Mouse (Mus musculus) limb, embryonic 13.5 days (tissue): ENCODE data around the gene Adcy7. TPM values are rescaled to one million over a fixed set of nuclear protein-coding genes. Genes with fewer than 3 reads are reported as not detected.

Experiments used
- ATAC-seq: fragments of 200-750 bp; cut with Nextera tagmentation; 2 replicates; pipeline ENCODE4 v1.8.0; 2017; ENCODE audit warnings: low read depth, moderate number of reproducible peaks, moderate TSS enrichment; ENCODE audit not compliant: low FRiP score
- H3K27ac ChIP-seq: fragments of 300-500 bp; sonication (generic); 2 replicates; pipeline ENCODE4 v1.5.1; 2015; ENCODE audit warnings: inconsistent platforms, mild to moderate bottlenecking, moderate library complexity
- H3K27me3 ChIP-seq: fragments of 300-500 bp; sonication (generic); 2 replicates; pipeline ENCODE4 v1.6.1; 2015; ENCODE audit warnings: mild to moderate bottlenecking, inconsistent platforms
- H3K36me3 ChIP-seq: fragments of 300-500 bp; sonication (generic); 2 replicates; pipeline ENCODE4 v1.6.1; 2015; ENCODE audit warnings: inconsistent platforms, mild to moderate bottlenecking, moderate library complexity
- H3K4me1 ChIP-seq: fragments of 300-500 bp; sonication (generic); 2 replicates; pipeline ENCODE4 v1.6.1; 2015; ENCODE audit warnings: inconsistent platforms
- H3K4me2 ChIP-seq: fragments of 300-500 bp; sonication (generic); replicated peaks from 2 replicates; pipeline ENCODE4 v1.6.1; 2015; ENCODE audit warnings: inconsistent platforms, mild to moderate bottlenecking, moderate library complexity
- H3K4me3 ChIP-seq: fragments of 300-500 bp; sonication (generic); 2 replicates; pipeline ENCODE4 v1.5.1; 2015; ENCODE audit warnings: moderate library complexity, mild to moderate bottlenecking, inconsistent platforms
- H3K9ac ChIP-seq: fragments of 300-500 bp; sonication (generic); 2 replicates; pipeline ENCODE4 v1.6.1; 2015; ENCODE audit warnings: mild to moderate bottlenecking, inconsistent platforms
- H3K9me3 ChIP-seq: fragments of 300-500 bp; sonication (generic); 2 replicates; pipeline ENCODE4 v1.6.1; 2016; ENCODE audit warnings: inconsistent platforms
- WGBS: fragments of 180-500 bp; shearing (Covaris S2); methylation state at CpG from one replicate; pipeline ENCODE4 v1.1.7; 2015; 5-methylcytosine and 5-hydroxymethylcytosine counted together
- polyA plus RNA-seq: library from polyadenylated mRNA; unstranded; fragments of >200 nt; fragmentation: Nextera tagmentation; extraction: Ambion mirVana; gene quantifications from 2 replicates; pipeline ENCODE4 v1.2.1, GENCODE M21; 2015

Adcy7 gene
- polyA plus RNA-seq, 1 experiment from 2014 or later = 5.1 TPM

GRCm38 (mm10) chr8:88258024-88258423, 14.2 kb upstream of the Adcy7 start:
- 59% methylated on average over 6 of the region's 6 CpGs for WGBS
- Histone ChIP-seq H3K9ac (no peak overlapping the region), H3K27me3 (no peaks in the 10 kb centered on the region), H3K36me3 (peaks cover 30% of the 10 kb centered on the region), H3K4me1 (0 out of 2 replicates have a peak, but pooled peaks cover 4% of the 10 kb centered on the region), H3K4me3 (no peak overlapping the region), H3K4me2 (no peak overlapping the region), H3K27ac (no peak overlapping the region), H3K9me3 (no peaks in the 10 kb centered on the region)
- ATAC-seq = no peak

GRCm38 (mm10) chr8:88258544-88258943, 13.7 kb upstream of the Adcy7 start:
- H3K9me3 ChIP-seq = no peaks in the 10 kb centered on the region
- no peak for ATAC-seq
- H3K4me1 ChIP-seq = 0 out of 2 replicates have a peak, but pooled peaks cover 9% of the 10 kb centered on the region
- H3K36me3 ChIP-seq = peaks cover 26% of the 10 kb centered on the region
- H3K4me3 ChIP-seq = no peak overlapping the region
- H3K27me3 ChIP-seq = no peaks in the 10 kb centered on the region
- whole genome bisulfite sequencing = 73% methylated on average over 11 of the region's 11 CpGs
- H3K4me2 ChIP-seq = no peak overlapping the region
- H3K27ac ChIP-seq = no peak overlapping the region
- H3K9ac ChIP-seq = no peak overlapping the region

GRCm38 (mm10) chr8:88260466-88260980, 11.7 kb upstream of the Adcy7 start:
- no peak for ATAC-seq
- H3K4me1 ChIP-seq = peaks cover 16% of the 10 kb centered on the region
- WGBS = 89% methylated on average over 7 of the region's 7 CpGs
- H3K36me3 ChIP-seq = peaks cover 21% of the 10 kb centered on the region
- H3K27me3 ChIP-seq = no peaks in the 10 kb centered on the region
- no peak overlapping the region for H3K4me3 ChIP-seq
- no peak overlapping the region for H3K27ac ChIP-seq
- no peak overlapping the region for H3K9ac ChIP-seq
- H3K9me3 ChIP-seq = no peaks in the 10 kb centered on the region
- H3K4me2 ChIP-seq = no peak overlapping the region

- ATAC-seq = no peak
- Histone ChIP-seq H3K4me3 (no peak overlapping the region), H3K36me3 (peaks cover 5% of the 10 kb centered on the region; the same call in 1 of the 2 replicates), H3K27ac (no peak overlapping the region), H3K27me3 (no peaks in the 10 kb centered on the region), H3K9me3 (no peaks in the 10 kb centered on the region), H3K4me2 (no peak overlapping the region), H3K9ac (no peak overlapping the region), H3K4me1 (peaks cover 26% of the 10 kb centered on the region)
- WGBS = 54% methylated on average over 14 of the region's 14 CpGs
These were observed 9.2 kb upstream of the Adcy7 start for GRCm38 (mm10) chr8:88262831-88263635.

- peaks cover 26% of the 10 kb centered on the region for H3K4me1 ChIP-seq
- peak overlapping the region; percentile 69; the same call in 1 of the 2 replicates for H3K27ac ChIP-seq
- H3K4me3 ChIP-seq = no peak overlapping the region
- H3K9ac ChIP-seq = no peak overlapping the region
- 0% methylated on average over 2 of the region's 2 CpGs for WGBS
- no peak overlapping the region for H3K4me2 ChIP-seq
- ATAC-seq = peak; percentile 62; the same call in 1 of the 2 replicates
- peaks cover 4% of the 10 kb centered on the region; the same call in 1 of the 2 replicates for H3K36me3 ChIP-seq
- H3K9me3 ChIP-seq = no peaks in the 10 kb centered on the region
- H3K27me3 ChIP-seq = no peaks in the 10 kb centered on the region
These were observed 6.7 kb upstream of the Adcy7 start for GRCm38 (mm10) chr8:88265511-88265910.

- Histone ChIP-seq H3K9me3 (no peaks in the 10 kb centered on the region), H3K4me2 (no peak overlapping the region), H3K4me3 (no peak overlapping the region), H3K9ac (no peak overlapping the region), H3K36me3 (no peaks in the 10 kb centered on the region), H3K27me3 (peaks cover 2% of the 10 kb centered on the region; the same call in 1 of the 2 replicates), H3K4me1 (peaks cover 26% of the 10 kb centered on the region), H3K27ac (no peak overlapping the region)
- WGBS = 47% methylated on average over 10 of the region's 10 CpGs
- no peak for ATAC-seq
These were observed 5.9 kb upstream of the Adcy7 start for GRCm38 (mm10) chr8:88266170-88266800.

- H3K27ac ChIP-seq = no peak overlapping the region
- 81% methylated on average over 14 of the region's 14 CpGs for WGBS
- no peaks in the 10 kb centered on the region for H3K9me3 ChIP-seq
- H3K4me3 ChIP-seq = no peak overlapping the region
- H3K4me2 ChIP-seq = no peak overlapping the region
- H3K4me1 ChIP-seq = peaks cover 26% of the 10 kb centered on the region
- no peak overlapping the region for H3K9ac ChIP-seq
- ATAC-seq = no peak
- peaks cover 8% of the 10 kb centered on the region for H3K27me3 ChIP-seq
- H3K36me3 ChIP-seq = no peaks in the 10 kb centered on the region
These were observed 5.3 kb upstream of the Adcy7 start for GRCm38 (mm10) chr8:88266801-88267403.

- H3K4me2 ChIP-seq = no peak overlapping the region
- no peak for ATAC-seq
- no peak overlapping the region for H3K27ac ChIP-seq
- H3K27me3 ChIP-seq = peaks cover 28% of the 10 kb centered on the region
- H3K9me3 ChIP-seq = no peaks in the 10 kb centered on the region
- no peaks in the 10 kb centered on the region for H3K36me3 ChIP-seq
- WGBS = 58% methylated on average over 7 of the region's 7 CpGs
- H3K4me1 ChIP-seq = peaks cover 27% of the 10 kb centered on the region
- H3K4me3 ChIP-seq = no peak overlapping the region
- H3K9ac ChIP-seq = no peak overlapping the region
These were observed 2.9 kb upstream of the Adcy7 start for GRCm38 (mm10) chr8:88269107-88269875.

GRCm38 (mm10) chr8:88270086-88270485, 2.1 kb upstream of the Adcy7 start:
- Histone ChIP-seq H3K36me3 (no peaks in the 10 kb centered on the region), H3K4me3 (no peak overlapping the region), H3K9me3 (no peaks in the 10 kb centered on the region), H3K27ac (no peak overlapping the region), H3K4me1 (peaks cover 26% of the 10 kb centered on the region), H3K9ac (no peak overlapping the region), H3K27me3 (peaks cover 32% of the 10 kb centered on the region), H3K4me2 (no peak overlapping the region)
- no peak for ATAC-seq
- 75% methylated on average over 3 of the region's 3 CpGs for WGBS

GRCm38 (mm10) chr8:88273051-88273430, 838 bp downstream of the Adcy7 start:
- Histone ChIP-seq H3K4me3 (peak overlapping the region; percentile 47), H3K27me3 (peaks cover 32% of the 10 kb centered on the region), H3K27ac (no peak overlapping the region), H3K4me1 (peaks cover 12% of the 10 kb centered on the region), H3K4me2 (peak overlapping the region; percentile 83), H3K9me3 (no peaks in the 10 kb centered on the region), H3K36me3 (no peaks in the 10 kb centered on the region), H3K9ac (peak overlapping the region; percentile 66; the same call in 1 of the 2 replicates)
- WGBS = 64% methylated on average over 7 of the region's 7 CpGs
- no peak for ATAC-seq

GRCm38 (mm10) chr8:88274090-88274489, 1.9 kb downstream of the Adcy7 start:
- Histone ChIP-seq H3K4me3 (no peak overlapping the region), H3K27me3 (peaks cover 32% of the 10 kb centered on the region), H3K9me3 (no peaks in the 10 kb centered on the region), H3K9ac (no peak overlapping the region), H3K36me3 (no peaks in the 10 kb centered on the region), H3K27ac (no peak overlapping the region), H3K4me2 (no peak overlapping the region), H3K4me1 (peaks cover 12% of the 10 kb centered on the region)
- ATAC-seq = no peak
- WGBS = 92% methylated on average over 5 of the region's 5 CpGs
